Mouse (Mus musculus) thymus, adult 2 months (tissue): ENCODE data around the gene Mrpl27.

Experiments
- CTCF ChIP-seq: fragments of 200-500 bp; IDR thresholded peaks from 2 replicates; pipeline ENCODE4 v1.5.1; 2012; ENCODE audit warnings: mild to moderate bottlenecking, control low read depth, low read length, moderate library complexity, borderline replicate concordance; ENCODE audit not compliant: control insufficient read depth, poor library complexity, insufficient read depth; ENCODE audit errors: extremely low read depth
- POLR2A ChIP-seq: fragments of 200-500 bp; IDR thresholded peaks from 2 replicates; pipeline ENCODE4 v1.6.1; 2012; ENCODE audit warnings: mild to moderate bottlenecking, low read length, control low read depth, moderate library complexity; ENCODE audit not compliant: control insufficient read depth, poor library complexity, insufficient read depth; ENCODE audit errors: extremely low read depth

GRCm38 (mm10) chr11:94644461-94645219 is 8.9 kb upstream of the Mrpl27 start:
- TF ChIP-seq CTCF (no peak), POLR2A (no peak)
